Comparison of ENCODE assay signal across 9 mouse cellular contexts in genomic region chr17:24745526-24746497, GRCm38 (mm10). TPM values are rescaled to one million over a fixed set of nuclear protein-coding genes. Genes with fewer than 3 reads are reported as not detected.
DNase-seq lines count a peak whose midpoint lies in the region; ATAC-seq and TF ChIP-seq lines count a peak whose summit lies in the region.
"Had no signal": no experiment of that assay in that cellular context is flagged by ENCODE, and none has a peak within 500 bp of the region (broad histone marks: within the 10 kb centered on the region; RNA-seq: fewer than 3 reads in every experiment).

No protein-coding gene starts in this region.

- no peak overlapping the region for H3K4me2 ChIP-seq in forebrain, embryonic 14.5 days (ENCODE audit: low read length)
- no peak overlapping the region for H3K4me2 ChIP-seq in lung, embryonic 14.5 days
- H3K4me2 ChIP-seq: liver, embryonic 15.5 days had no signal

- peak; percentile 91 for DNase-seq in ES-CJ7 (ENCODE audit: low read depth, low spot score)
- peak; percentile 90 for DNase-seq in c-Kit-positive CD71-negative TER-119-negative erythroid progenitor cells, embryonic 14.5 days (ENCODE audit: low read depth)
- DNase-seq in forebrain, embryonic 14.5 days (ENCODE audit: low spot score), result peak; percentile 94
- peak; percentile 85 to 86 for DNase-seq in layer of hippocampus, adult 2 months (ENCODE audit: low spot score in 2 of 2)
- DNase-seq in lung, embryonic 14.5 days, result peak; percentile 98
- DNase-seq in ovary, adult 18-20 months (ENCODE audit: low spot score), result peak; percentile 40
- DNase-seq in thymus, adult 18-20 months, result peak; percentile 46 to 53

- no peaks in the 10 kb centered on the region for H3K4me1 ChIP-seq in forebrain, embryonic 14.5 days (ENCODE audit: control insufficient read depth, insufficient read depth, low read length)
- H3K4me1 ChIP-seq in lung, embryonic 14.5 days (ENCODE audit: insufficient read depth), result no peaks in the 10 kb centered on the region

- no peaks in the 10 kb centered on the region for H3K36me3 ChIP-seq in forebrain, embryonic 14.5 days (ENCODE audit: control insufficient read depth, insufficient read depth, low read length)
- peaks cover 12% of the 10 kb centered on the region; the same call in 1 of the 2 replicates for H3K36me3 ChIP-seq in lung, embryonic 14.5 days (ENCODE audit: insufficient read depth)

- H3K9me3 ChIP-seq in forebrain, embryonic 14.5 days (replicated peaks; ENCODE audit: control insufficient read depth, low read length), result no peaks in the 10 kb centered on the region
- no peaks in the 10 kb centered on the region for H3K9me3 ChIP-seq in lung, embryonic 14.5 days (ENCODE audit: low read depth, low read length)
- H3K9me3 ChIP-seq: liver, embryonic 15.5 days had no signal

- no peak overlapping the region for H3K27ac ChIP-seq in forebrain, embryonic 14.5 days (ENCODE audit: low read depth, low read length)
- no peak overlapping the region for H3K27ac ChIP-seq in layer of hippocampus, adult 2 months
- no peak overlapping the region for H3K27ac ChIP-seq in lung, embryonic 14.5 days (ENCODE audit: low read depth)
- H3K27ac ChIP-seq: liver, embryonic 15.5 days had no signal

- 17% methylated on average over 7 of the region's 7 CpGs for WGBS in forebrain, embryonic 14.5 days
- whole genome bisulfite sequencing in lung, embryonic 14.5 days, result 18% methylated on average over 7 of the region's 7 CpGs

- peak; percentile 82 for ATAC-seq in forebrain, embryonic 14.5 days
- ATAC-seq in hematopoietic stem cell, adult 5-6 weeks (replicated peaks in 1 of 2; ENCODE audit: insufficient read depth in 1 of 2, low FRiP score in 2 of 2, low TSS enrichment in 1 of 2, low read depth in 1 of 2, poor library complexity in 2 of 2, severe bottlenecking in 2 of 2), result peak; percentile 90 to 93
- peak; percentile 79 for ATAC-seq in lung, embryonic 14.5 days (ENCODE audit: insufficient read depth)

- no peak overlapping the region; the same call in 1 of the 2 replicates for H3K9ac ChIP-seq in forebrain, embryonic 14.5 days (ENCODE audit: low read length)
- H3K9ac ChIP-seq in lung, embryonic 14.5 days, result no peak overlapping the region
- H3K9ac ChIP-seq: liver, embryonic 15.5 days had no signal

- H3K27me3 ChIP-seq in forebrain, embryonic 14.5 days (replicated peaks; ENCODE audit: control insufficient read depth, insufficient read depth, low read length), result peaks cover 6% of the 10 kb centered on the region; the same call in 1 of the 2 replicates
- peaks cover 9% of the 10 kb centered on the region for H3K27me3 ChIP-seq in lung, embryonic 14.5 days (ENCODE audit: insufficient read depth, low read length)

- no peak overlapping the region for H3K4me3 ChIP-seq in forebrain, embryonic 14.5 days (ENCODE audit: low read depth, low read length)
- no peak overlapping the region for H3K4me3 ChIP-seq in layer of hippocampus, adult 2 months
- no peak overlapping the region for H3K4me3 ChIP-seq in lung, embryonic 14.5 days (ENCODE audit: low read depth, low read length)
- H3K4me3 ChIP-seq: liver, embryonic 15.5 days had no signal

- peak; percentile 95 for TF ChIP-seq CTCF in layer of hippocampus, adult 2 months (conservative IDR thresholded peaks at IDR 0.05)
- peak; percentile 93 for TF ChIP-seq CTCF in lung, embryonic 14.5 days (IDR thresholded peaks at IDR 0.05; ENCODE audit: low read depth)

RNA-seq across cellular contexts. Expression of gene Hs3st6, which starts 7.0 kb away (rescaled TPM):
- polyA plus RNA-seq in forebrain, embryonic 14.5 days (2014; fragmentation: Nextera tagmentation; extraction: Ambion mirVana), result 0.20 TPM in 1 of 2 replicates, not detected in the other
- not detected in 2 replicates for total RNA-seq in hematopoietic stem cell, adult 5-6 weeks (2017)
- not detected for total RNA-seq in layer of hippocampus, adult 2 months (2021)
- 2.9 and 3.3 TPM in 2 replicates for polyA plus RNA-seq in lung, embryonic 14.5 days (2014; fragmentation: Nextera tagmentation; extraction: Ambion mirVana)

RNA-seq across cellular contexts. Expression of gene Msrb1, which starts 9.4 kb away (rescaled TPM):
- 25.3 TPM in 2 replicates for polyA plus RNA-seq in forebrain, embryonic 14.5 days (2014; fragmentation: Nextera tagmentation; extraction: Ambion mirVana)
- total RNA-seq in hematopoietic stem cell, adult 5-6 weeks (2017), result 33.6 and 69.4 TPM in 2 replicates
- total RNA-seq in layer of hippocampus, adult 2 months (2021), result 10 to 100 TPM; 32.0 to 40.8 TPM
- 35.2 and 37.8 TPM in 2 replicates for polyA plus RNA-seq in lung, embryonic 14.5 days (2014; fragmentation: Nextera tagmentation; extraction: Ambion mirVana)

RNA-seq across cellular contexts. Expression of gene Rpl3l, which starts 18.2 kb away (rescaled TPM):
- not detected in 2 replicates for polyA plus RNA-seq in forebrain, embryonic 14.5 days (2014; fragmentation: Nextera tagmentation; extraction: Ambion mirVana)
- total RNA-seq in hematopoietic stem cell, adult 5-6 weeks (2017), result not detected in 2 replicates
- total RNA-seq in layer of hippocampus, adult 2 months (2021), result under 1 TPM; 0.38 to 0.61 TPM
- not detected in 2 replicates for polyA plus RNA-seq in lung, embryonic 14.5 days (2014; fragmentation: Nextera tagmentation; extraction: Ambion mirVana)

RNA-seq across cellular contexts. Expression of gene Ndufb10, which starts 21.5 kb away (rescaled TPM):
- 301 and 312 TPM in 2 replicates for polyA plus RNA-seq in forebrain, embryonic 14.5 days (2014; fragmentation: Nextera tagmentation; extraction: Ambion mirVana)
- total RNA-seq in hematopoietic stem cell, adult 5-6 weeks (2017), result 164 and 207 TPM in 2 replicates
- total RNA-seq in layer of hippocampus, adult 2 months (2021), result 100 to 1,000 TPM; 210 to 227 TPM
- polyA plus RNA-seq in lung, embryonic 14.5 days (2014; fragmentation: Nextera tagmentation; extraction: Ambion mirVana), result 211 and 221 TPM in 2 replicates

RNA-seq across cellular contexts. Expression of gene Rps2, which starts 27.9 kb away (rescaled TPM):
- polyA plus RNA-seq in forebrain, embryonic 14.5 days (2014; fragmentation: Nextera tagmentation; extraction: Ambion mirVana), result 888 and 1,063 TPM in 2 replicates
- total RNA-seq in hematopoietic stem cell, adult 5-6 weeks (2017), result 1,140 and 1,689 TPM in 2 replicates
- total RNA-seq in layer of hippocampus, adult 2 months (2021), result 100 to 1,000 TPM; 302 to 315 TPM
- 1,798 and 1,884 TPM in 2 replicates for polyA plus RNA-seq in lung, embryonic 14.5 days (2014; fragmentation: Nextera tagmentation; extraction: Ambion mirVana)

Comparison
In these comparisons a context has a peak if more than half of its experiments do, and no peak if none do; other contexts are left out.
1. DNase-seq: peak in every context shown above with its lines; median percentile 98 in lung, embryonic 14.5 days; 94 in forebrain, embryonic 14.5 days; 91 in ES-CJ7; 90 in c-Kit-positive CD71-negative TER-119-negative erythroid progenitor cells, embryonic 14.5 days; 86 in layer of hippocampus, adult 2 months; 50 in thymus, adult 18-20 months; 40 in ovary, adult 18-20 months.